Mouse (Mus musculus): ENCODE results near the gene Acot4. TPM values are rescaled to one million over a fixed set of nuclear protein-coding genes. Genes with fewer than 3 reads are reported as not detected.
"Not testable (repeated sequence)": the region's sequence is repeated elsewhere in the genome, so short reads cannot be mapped to it uniquely, and the experiment has no call there.

The Acot4 gene
- total RNA-seq (2021) = 1 to 10 TPM; 2.3 to 3.0 TPM

- DNase-seq (ENCODE audit: extremely low spot score in 1 of 2, low spot score in 2 of 2); intact Hi-C loops (cut with DNase I): not testable (repeated sequence)
These were observed at the start of gene Acot4 for GRCm38 (mm10) chr12:84038241-84038640. Gene Acot4 (plus strand): TSS chr12:84038379.

GRCm38 (mm10) chr12:83988483-83988882 lies 49.7 kb upstream of the Acot4 start:
- no peak for DNase-seq (ENCODE audit: extremely low spot score in 1 of 2, low spot score in 2 of 2)
- intact Hi-C loops (cut with DNase I) = loop anchor here (5.0 kb wide), 1 partner anchor 44 kb away; no protein-coding TSS in a partner anchor

GRCm38 (mm10) chr12:83989378-83989777 lies 48.8 kb upstream of the Acot4 start:
- no peak for DNase-seq (ENCODE audit: extremely low spot score in 1 of 2, low spot score in 2 of 2)
- intact Hi-C loops (cut with DNase I) = loop anchor here (5.0 kb wide), 1 partner anchor 43 kb away; no protein-coding TSS in a partner anchor

GRCm38 (mm10) chr12:83997221-83997620 lies 41.0 kb upstream of the Acot4 start:
- DNase-seq (ENCODE audit: extremely low spot score in 1 of 2, low spot score in 2 of 2) = no peak
- intact Hi-C loops (cut with DNase I) = no loop called here

- DNase-seq (ENCODE audit: extremely low spot score in 1 of 2, low spot score in 2 of 2) = no peak
- intact Hi-C loops (cut with DNase I) = no loop called here
These were observed 39.7 kb upstream of the Acot4 start for GRCm38 (mm10) chr12:83998341-83999107.

- peak in 1 of 2 experiments; percentile 51 for DNase-seq (ENCODE audit: extremely low spot score in 1 of 2, low spot score in 2 of 2)
- intact Hi-C loops (cut with DNase I) = not testable (repeated sequence)
These were observed 38.9 kb upstream of the Acot4 start for GRCm38 (mm10) chr12:83999237-83999636.

GRCm38 (mm10) chr12:84000418-84000817 lies 37.8 kb upstream of the Acot4 start:
- intact Hi-C loops (cut with DNase I) = no loop called here
- no peak for DNase-seq (ENCODE audit: extremely low spot score in 1 of 2, low spot score in 2 of 2)

- intact Hi-C loops (cut with DNase I) = no loop called here
These were observed 34.3 kb upstream of the Acot4 start for GRCm38 (mm10) chr12:84003866-84004265.

GRCm38 (mm10) chr12:84008251-84008650 lies 29.9 kb upstream of the Acot4 start:
- intact Hi-C loops (cut with DNase I) = no loop called here
- DNase-seq (ENCODE audit: extremely low spot score in 1 of 2, low spot score in 2 of 2) = no peak

More at GRCm38 (mm10) chr12:84003866-84004265, 34.3 kb upstream of the Acot4 start:
- no peak for DNase-seq (ENCODE audit: extremely low spot score in 1 of 2, low spot score in 2 of 2)

GRCm38 (mm10) chr12:84008729-84009128 lies 29.4 kb upstream of the Acot4 start:
- DNase-seq (ENCODE audit: extremely low spot score in 1 of 2, low spot score in 2 of 2) = no peak
- intact Hi-C loops (cut with DNase I) = no loop called here

GRCm38 (mm10) chr12:84009171-84009965 lies 28.8 kb upstream of the Acot4 start, which contains the start of gene Acot1:
Gene Acot1 (plus strand): TSS chr12:84009490.
- intact Hi-C loops (cut with DNase I) = not testable (repeated sequence)
- DNase-seq (ENCODE audit: extremely low spot score in 1 of 2, low spot score in 2 of 2) = peak; percentile 72 to 81

GRCm38 (mm10) chr12:84010201-84010600 lies 28.0 kb upstream of the Acot4 start:
- DNase-seq (ENCODE audit: extremely low spot score in 1 of 2, low spot score in 2 of 2) = no peak
- intact Hi-C loops (cut with DNase I) = no loop called here

GRCm38 (mm10) chr12:84011251-84012040 lies 26.7 kb upstream of the Acot4 start:
- DNase-seq (ENCODE audit: extremely low spot score in 1 of 2, low spot score in 2 of 2) = peak; percentile 80
- intact Hi-C loops (cut with DNase I) = no loop called here

- intact Hi-C loops (cut with DNase I) = no loop called here
- DNase-seq (ENCODE audit: extremely low spot score in 1 of 2, low spot score in 2 of 2) = peak in 1 of 2 experiments; percentile 36
These were observed 25.0 kb upstream of the Acot4 start for GRCm38 (mm10) chr12:84013130-84013529.

GRCm38 (mm10) chr12:84013701-84014100 lies 24.5 kb upstream of the Acot4 start:
- intact Hi-C loops (cut with DNase I) = no loop called here
- no peak for DNase-seq (ENCODE audit: extremely low spot score in 1 of 2, low spot score in 2 of 2)

GRCm38 (mm10) chr12:84020528-84020927 lies 17.7 kb upstream of the Acot4 start:
- intact Hi-C loops (cut with DNase I) = not testable (repeated sequence)
- peak in 1 of 2 experiments; percentile 62 for DNase-seq (ENCODE audit: extremely low spot score in 1 of 2, low spot score in 2 of 2)

GRCm38 (mm10) chr12:84022266-84022665 lies 15.9 kb upstream of the Acot4 start:
- intact Hi-C loops (cut with DNase I); DNase-seq (ENCODE audit: extremely low spot score in 1 of 2, low spot score in 2 of 2): not testable (repeated sequence)

- DNase-seq (ENCODE audit: extremely low spot score in 1 of 2, low spot score in 2 of 2) = no peak
- intact Hi-C loops (cut with DNase I) = no loop called here
These were observed 15.0 kb upstream of the Acot4 start for GRCm38 (mm10) chr12:84023052-84023745.

Measured in left cerebral cortex, postnatal 10 days (tissue).